Mouse (Mus musculus) hindbrain, embryonic 16.5 days (tissue): Measurements from ENCODE around the gene Pik3c2b. TPM values are rescaled to one million over a fixed set of nuclear protein-coding genes. Genes with fewer than 3 reads are reported as not detected.

Experiments used
- ATAC-seq: fragments of 200-750 bp; cut with Nextera tagmentation; 2 replicates; pipeline ENCODE4 v1.8.0; 2017; ENCODE audit warnings: moderate TSS enrichment, moderate library complexity
- H3K27ac ChIP-seq: fragments of 300-500 bp; sonication (generic); 2 replicates; pipeline ENCODE4 v1.5.1; 2014; ENCODE audit warnings: low read depth, mild to moderate bottlenecking, control low read depth, low read length, moderate library complexity
- H3K27me3 ChIP-seq: fragments of 300-500 bp; sonication (generic); replicated peaks from 2 replicates; pipeline ENCODE4 v1.6.1; 2014; ENCODE audit warnings: low read length; ENCODE audit not compliant: control insufficient read depth, insufficient read depth
- H3K36me3 ChIP-seq: fragments of 300-500 bp; sonication (generic); 2 replicates; pipeline ENCODE4 v1.6.1; 2014; ENCODE audit warnings: mild to moderate bottlenecking, low read length, moderate library complexity, mixed read lengths; ENCODE audit not compliant: control insufficient read depth, insufficient read depth
- H3K4me1 ChIP-seq: fragments of 300-500 bp; sonication (generic); 2 replicates; pipeline ENCODE4 v1.6.1; 2014; ENCODE audit warnings: low read depth, low read length; ENCODE audit not compliant: control insufficient read depth, insufficient read depth
- H3K4me2 ChIP-seq: fragments of 300-500 bp; sonication (generic); 2 replicates; pipeline ENCODE4 v1.6.1; 2014; ENCODE audit warnings: mild to moderate bottlenecking, low read length, control low read depth, moderate library complexity
- H3K4me3 ChIP-seq: fragments of 300-500 bp; sonication (generic); 2 replicates; pipeline ENCODE4 v1.5.1; 2014; ENCODE audit warnings: mild to moderate bottlenecking, low read length, control low read depth, moderate library complexity
- H3K9ac ChIP-seq: fragments of 300-500 bp; sonication (generic); 2 replicates; pipeline ENCODE4 v1.6.1; 2014; ENCODE audit warnings: low read depth, mild to moderate bottlenecking, control low read depth, low read length, moderate library complexity
- H3K9me3 ChIP-seq: fragments of 300-500 bp; sonication (generic); 2 replicates; pipeline ENCODE4 v1.6.1; 2014; ENCODE audit warnings: mild to moderate bottlenecking, low read length, moderate library complexity; ENCODE audit not compliant: control insufficient read depth
- WGBS: fragments of 180-500 bp; shearing (Covaris S2); extraction: QIAGEN DNeasy Blood & Tissue Kit; methylation state at CpG from one replicate; pipeline ENCODE4 v1.1.7; 2014; 5-methylcytosine and 5-hydroxymethylcytosine counted together
- polyA plus RNA-seq: library from polyadenylated mRNA; unstranded; fragments of >200 nt; fragmentation: Nextera tagmentation; extraction: Ambion mirVana; gene quantifications from 2 replicates; pipeline ENCODE4 v1.2.1, GENCODE M21; 2015

Pik3c2b gene
- polyA plus RNA-seq, 1 experiment from 2014 or later, result 10.3 TPM

GRCm38 (mm10) chr1:133131936-133132335 is 86.5 kb downstream of the Pik3c2b start:
- Histone ChIP-seq H3K4me1 (peaks cover 39% of the 10 kb centered on the region), H3K4me3 (peak overlapping the region; percentile 88), H3K27me3 (no peaks in the 10 kb centered on the region), H3K9ac (peak overlapping the region; percentile 78), H3K4me2 (peak overlapping the region; percentile 88), H3K27ac (peak overlapping the region; percentile 96), H3K9me3 (no peaks in the 10 kb centered on the region), H3K36me3 (0 out of 2 replicates have a peak, but pooled peaks cover under 1% of the 10 kb centered on the region)
- ATAC-seq, result no peak
- WGBS, result 0% methylated on average over 11 of the region's 11 CpGs

- peak overlapping the region; percentile 96; the same call in 1 of the 2 replicates for H3K27ac ChIP-seq
- H3K36me3 ChIP-seq, result 0 out of 2 replicates have a peak, but pooled peaks cover 5% of the 10 kb centered on the region
- ATAC-seq, result no peak
- peak overlapping the region; percentile 88 for H3K4me3 ChIP-seq
- H3K27me3 ChIP-seq, result no peaks in the 10 kb centered on the region
- no peaks in the 10 kb centered on the region for H3K9me3 ChIP-seq
- 10% methylated on average over 26 of the region's 26 CpGs for WGBS
- H3K4me1 ChIP-seq, result peaks cover 39% of the 10 kb centered on the region
- peak overlapping the region; percentile 88 for H3K4me2 ChIP-seq
- peak overlapping the region; percentile 78 for H3K9ac ChIP-seq
Observed at GRCm38 (mm10) chr1:133132388-133133326, 87.2 kb downstream of the Pik3c2b start.

- Histone ChIP-seq H3K36me3 (0 out of 2 replicates have a peak, but pooled peaks cover 5% of the 10 kb centered on the region), H3K9ac (peak overlapping the region; percentile 78), H3K27ac (no peak overlapping the region), H3K4me2 (peak overlapping the region; percentile 88), H3K9me3 (no peaks in the 10 kb centered on the region), H3K27me3 (no peaks in the 10 kb centered on the region), H3K4me3 (peak overlapping the region; percentile 88), H3K4me1 (peaks cover 39% of the 10 kb centered on the region)
- ATAC-seq, result no peak
- 3% methylated on average over 2 of the region's 2 CpGs for WGBS
Observed at GRCm38 (mm10) chr1:133133425-133133824, 88.0 kb downstream of the Pik3c2b start.

- Histone ChIP-seq H3K4me2 (peak overlapping the region; percentile 88), H3K27ac (no peak overlapping the region), H3K4me1 (peaks cover 39% of the 10 kb centered on the region), H3K9ac (peak overlapping the region; percentile 78), H3K9me3 (no peaks in the 10 kb centered on the region), H3K36me3 (peaks cover 5% of the 10 kb centered on the region; the same call in 1 of the 2 replicates), H3K27me3 (no peaks in the 10 kb centered on the region), H3K4me3 (peak overlapping the region; percentile 88)
- WGBS, result 16% methylated on average over 4 of the region's 4 CpGs
- no peak for ATAC-seq
Observed at GRCm38 (mm10) chr1:133134071-133134470, 88.6 kb downstream of the Pik3c2b start.

- H3K9me3 ChIP-seq, result no peaks in the 10 kb centered on the region
- H3K27me3 ChIP-seq, result no peaks in the 10 kb centered on the region
- WGBS, result 43% methylated on average over 4 of the region's 4 CpGs
- H3K4me2 ChIP-seq, result peak overlapping the region; percentile 88
- H3K27ac ChIP-seq, result no peak overlapping the region
- ATAC-seq, result no peak
- H3K36me3 ChIP-seq, result peaks cover 5% of the 10 kb centered on the region; the same call in 1 of the 2 replicates
- H3K9ac ChIP-seq, result peak overlapping the region; percentile 6; the same call in 1 of the 2 replicates
- peaks cover 39% of the 10 kb centered on the region for H3K4me1 ChIP-seq
- H3K4me3 ChIP-seq, result peak overlapping the region; percentile 88
Observed at GRCm38 (mm10) chr1:133134881-133135280, 89.4 kb downstream of the Pik3c2b start.

GRCm38 (mm10) chr1:133135808-133136207 is 90.3 kb downstream of the Pik3c2b start:
- H3K9ac ChIP-seq, result no peak overlapping the region
- H3K27me3 ChIP-seq, result no peaks in the 10 kb centered on the region
- peaks cover 12% of the 10 kb centered on the region for H3K36me3 ChIP-seq
- H3K27ac ChIP-seq, result no peak overlapping the region
- no peak for ATAC-seq
- H3K4me3 ChIP-seq, result no peak overlapping the region
- no peaks in the 10 kb centered on the region for H3K9me3 ChIP-seq
- 54% methylated on average over 5 of the region's 5 CpGs for WGBS
- H3K4me1 ChIP-seq, result peaks cover 35% of the 10 kb centered on the region
- peak overlapping the region; percentile 88 for H3K4me2 ChIP-seq

GRCm38 (mm10) chr1:133138401-133138800 is 92.9 kb downstream of the Pik3c2b start:
- H3K9ac ChIP-seq, result no peak overlapping the region
- no peak overlapping the region for H3K4me3 ChIP-seq
- no peaks in the 10 kb centered on the region for H3K9me3 ChIP-seq
- H3K4me1 ChIP-seq, result peaks cover 24% of the 10 kb centered on the region
- ATAC-seq, result no peak
- no peak overlapping the region for H3K27ac ChIP-seq
- 100% methylated on average over 1 of the region's 1 CpGs for WGBS
- H3K27me3 ChIP-seq, result no peaks in the 10 kb centered on the region
- H3K4me2 ChIP-seq, result no peak overlapping the region
- H3K36me3 ChIP-seq, result peaks cover 12% of the 10 kb centered on the region

GRCm38 (mm10) chr1:133146014-133147009 is 100.8 kb downstream of the Pik3c2b start:
- WGBS, result 61% methylated on average over 22 of the region's 22 CpGs
- Histone ChIP-seq H3K4me3 (no peak overlapping the region), H3K4me1 (no peaks in the 10 kb centered on the region), H3K36me3 (no peaks in the 10 kb centered on the region), H3K9me3 (no peaks in the 10 kb centered on the region; the same call in 1 of the 2 replicates), H3K4me2 (no peak overlapping the region), H3K27me3 (no peaks in the 10 kb centered on the region), H3K27ac (no peak overlapping the region), H3K9ac (no peak overlapping the region)
- peak; percentile 65 for ATAC-seq
